Comparison of ENCODE assay signal across 11 mouse cellular contexts in the genomic region with DNA sequence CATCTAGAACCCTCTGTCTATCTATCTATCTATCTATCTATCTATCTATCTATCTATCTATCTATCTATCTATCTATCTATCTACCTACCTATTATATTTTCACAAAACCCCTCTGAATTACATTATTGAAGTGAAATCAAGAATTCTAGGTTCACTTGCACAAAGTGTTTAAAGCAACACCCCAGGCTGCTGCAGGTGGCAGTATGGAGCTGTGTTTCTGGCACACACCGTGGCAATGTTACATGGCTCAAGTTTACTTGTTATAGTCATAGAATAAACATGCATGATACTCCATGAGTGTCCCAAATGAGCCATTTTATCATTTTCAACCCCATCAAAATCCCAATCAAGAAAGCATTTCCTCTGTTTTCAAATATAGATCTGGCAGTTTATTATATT.
DNase-seq lines count a peak whose midpoint lies in the region; TF ChIP-seq lines count a peak whose summit lies in the region.
"Had no signal": no experiment of that assay in that cellular context is flagged by ENCODE, and none has a peak within 500 bp of the region (broad histone marks: within the 10 kb centered on the region; RNA-seq: fewer than 3 reads in every experiment).

No protein-coding gene starts in this region.

- H3K9ac ChIP-seq in MEL (ENCODE audit: control insufficient read depth, low read depth, low read length, poor library complexity, severe bottlenecking), result no peak overlapping the region
- H3K9ac ChIP-seq: limb, embryonic 15.5 days had no signal

- no peak for TF ChIP-seq EP300 in MEL (IDR thresholded peaks at IDR 0.05; ENCODE audit: low read depth in 1 of 2, low read length in 2 of 2)

- DNase-seq in cerebellum, postnatal 14 days, result peak; percentile 41 to 51
- no peak for DNase-seq in cerebellum, adult 9-10 months
- DNase-seq in layer of hippocampus, adult 11-12 months (ENCODE audit: low spot score), result peak; percentile 6
- DNase-seq in layer of hippocampus, adult 9-11 months, result no peak
- peak; percentile 14 for DNase-seq in MEL (ENCODE audit: low read depth, low spot score)
- DNase-seq in kidney, postnatal 4 days, result peak; percentile 43 to 51
- DNase-seq in urinary bladder, adult 18-20 months (ENCODE audit: low spot score in 2 of 2), result no peak
- DNase-seq in lung, postnatal 10 days, result no peak
- DNase-seq: B cell, adult 2 months; gastrocnemius, postnatal 36 days had no signal

- no peak for TF ChIP-seq POLR2A in MEL (IDR thresholded peaks at IDR 0.05; ENCODE audit: control insufficient read depth in 1 of 2, insufficient read depth in 1 of 2, low read depth in 1 of 2, low read length in 2 of 2, poor library complexity in 1 of 2)

- H3K36me3 ChIP-seq in MEL (ENCODE audit: control insufficient read depth in 1 of 2, insufficient read depth in 2 of 2, low read length in 2 of 2), result no peaks in the 10 kb centered on the region
- H3K36me3 ChIP-seq: limb, embryonic 15.5 days had no signal

- H3K9me3 ChIP-seq in MEL (replicated peaks; ENCODE audit: insufficient read depth, low read length), result no peaks in the 10 kb centered on the region
- H3K9me3 ChIP-seq: limb, embryonic 15.5 days had no signal

- peak; percentile 53 for TF ChIP-seq RAD21 in MEL (IDR thresholded peaks at IDR 0.05; ENCODE audit: low read depth, low read length)

- TF ChIP-seq CTCF in MEL (IDR thresholded peaks at IDR 0.05 in 2 of 3, conservative IDR thresholded peaks at IDR 0.05 in 1 of 3; ENCODE audit: control insufficient read depth in 1 of 3, insufficient read depth in 1 of 3, low read depth in 2 of 3, low read length in 3 of 3, poor library complexity in 1 of 3, severe bottlenecking in 1 of 3), result peak in 2 of 3 experiments; percentile 48 to 50; a peak in 4 of 6 replicates

- H3K27ac ChIP-seq in MEL (ENCODE audit: control insufficient read depth, low read depth, low read length), result no peak overlapping the region
- H3K27ac ChIP-seq: limb, embryonic 15.5 days had no signal

- no peaks in the 10 kb centered on the region for H3K79me2 ChIP-seq in MEL (ENCODE audit: control insufficient read depth, insufficient read depth, low read length, poor library complexity)

- no peaks in the 10 kb centered on the region for H3K4me1 ChIP-seq in MEL (ENCODE audit: control insufficient read depth in 1 of 2, insufficient read depth in 2 of 2, low read length in 2 of 2)
- H3K4me1 ChIP-seq: limb, embryonic 15.5 days had no signal

- H3K27me3 ChIP-seq in MEL (ENCODE audit: control insufficient read depth in 1 of 2, insufficient read depth in 2 of 2, low read length in 2 of 2), result no peaks in the 10 kb centered on the region
- H3K27me3 ChIP-seq: limb, embryonic 15.5 days had no signal

- H3K4me3 ChIP-seq in MEL (ENCODE audit: control insufficient read depth in 1 of 2, insufficient read depth in 1 of 2, low read depth in 2 of 2, low read length in 2 of 2), result no peak overlapping the region
- H3K4me3 ChIP-seq: limb, embryonic 15.5 days had no signal

TF ChIP-seq in MEL, 35 proteins besides CTCF, POLR2A, EP300 and RAD21:
- peak; percentile 51 for TF ChIP-seq SMC3 (IDR thresholded peaks at IDR 0.05; ENCODE audit: low read depth, low read length)
- no peak for TF ChIP-seq UBTF (IDR thresholded peaks at IDR 0.05; ENCODE audit: borderline replicate concordance, insufficient read depth, low read depth, low read length)
- TF ChIP-seq MAZ (IDR thresholded peaks at IDR 0.05; ENCODE audit: low read depth, low read length), result no peak
- peak; percentile 41 for TF ChIP-seq ZC3H11A (IDR thresholded peaks at IDR 0.05; ENCODE audit: low read depth, low read length)
- TF ChIP-seq TCF12 (IDR thresholded peaks at IDR 0.05; ENCODE audit: low read depth, low read length), result no peak

Comparison
In these comparisons a context has a peak if more than half of its experiments do, and no peak if none do; other contexts are left out.
1. DNase-seq: peak in cerebellum, postnatal 14 days (2 of 2), layer of hippocampus, adult 11-12 months (single experiment), MEL (single experiment) and kidney, postnatal 4 days (2 of 2); none in cerebellum, adult 9-10 months (single experiment), layer of hippocampus, adult 9-11 months (single experiment), urinary bladder, adult 18-20 months (0 of 2) and lung, postnatal 10 days (single experiment).